ENCODE assay signal across 9 mouse cellular contexts in the genomic region with DNA sequence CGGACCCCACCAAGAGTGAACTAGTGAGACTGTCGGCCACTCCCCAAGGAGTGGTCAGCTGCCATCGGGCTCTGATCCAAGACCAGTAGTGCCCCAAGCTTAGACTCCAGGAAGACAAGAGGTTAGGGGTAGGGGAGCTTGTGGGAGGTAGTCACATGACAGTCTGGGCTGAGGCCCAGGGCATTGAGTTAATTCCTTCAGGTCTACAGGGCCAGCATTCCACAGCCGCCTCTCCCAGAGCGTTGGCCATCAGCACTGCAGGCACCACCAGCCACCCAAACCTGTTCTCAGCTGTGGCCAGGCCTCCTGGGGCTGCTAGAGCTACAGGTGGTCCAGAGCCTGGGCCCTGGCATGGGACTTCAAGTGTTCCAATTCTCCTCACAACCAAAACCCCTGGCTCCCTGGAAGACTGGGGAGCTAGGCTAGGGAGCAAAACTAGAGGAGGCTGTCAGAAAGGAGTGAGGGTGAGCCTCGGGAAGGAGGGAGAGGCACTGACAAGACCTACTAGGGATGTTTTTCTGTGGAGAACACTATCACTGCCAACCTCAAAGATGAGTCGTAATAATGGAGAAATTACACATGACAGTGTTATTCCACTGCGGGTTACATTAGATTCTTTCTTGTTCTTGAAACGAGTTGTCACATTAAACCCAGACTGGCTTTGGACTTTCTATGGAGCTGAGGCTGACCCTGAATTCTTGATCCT. TPM values are rescaled to one million over a fixed set of nuclear protein-coding genes. Genes with fewer than 3 reads are reported as not detected.
A peak's percentile ranks its signal among the peaks of the same experiment; 100 is the strongest.
DNase-seq lines count a peak whose midpoint lies in the region; ATAC-seq and TF ChIP-seq lines count a peak whose summit lies in the region.
"Had no signal": no experiment of that assay in that cellular context is flagged by ENCODE, and none has a peak within 500 bp of the region (broad histone marks: within the 10 kb centered on the region; RNA-seq: fewer than 3 reads in every experiment).

No protein-coding gene starts in this region.

- peaks cover 4% of the 10 kb centered on the region; the same call in 1 of the 2 replicates for H3K4me1 ChIP-seq in midbrain, embryonic 15.5 days
- 0 out of 2 replicates have a peak, but pooled peaks cover 4% of the 10 kb centered on the region for H3K4me1 ChIP-seq in midbrain, embryonic 16.5 days (ENCODE audit: control insufficient read depth, insufficient read depth, low read length)
- H3K4me1 ChIP-seq in embryonic fibroblast, embryonic 13.5 days (ENCODE audit: control insufficient read depth, insufficient read depth, low read length) = peaks cover 3% of the 10 kb centered on the region
- peaks cover 13% of the 10 kb centered on the region for H3K4me1 ChIP-seq in kidney, embryonic 14.5 days (ENCODE audit: control insufficient read depth, insufficient read depth, low read length)
- no peaks in the 10 kb centered on the region for H3K4me1 ChIP-seq in stomach, embryonic 14.5 days (ENCODE audit: control insufficient read depth, insufficient read depth, low read length)

- 0 out of 2 replicates have a peak, but pooled peaks have one; percentile 18 for ATAC-seq in midbrain, embryonic 15.5 days (replicated peaks)
- no peak for ATAC-seq in midbrain, embryonic 16.5 days
- peak; percentile 13; the same call in 1 of the 2 replicates for ATAC-seq in kidney, embryonic 14.5 days (ENCODE audit: low FRiP score, low TSS enrichment)
- ATAC-seq in stomach, embryonic 14.5 days (ENCODE audit: insufficient number of reproducible peaks, insufficient read depth, low FRiP score, low read depth) = peak; percentile 49
- no peak for ATAC-seq in erythroblast, adult 5-6 weeks (replicated peaks; ENCODE audit: low FRiP score, poor library complexity, severe bottlenecking)

- no peak for TF ChIP-seq CTCF in embryonic fibroblast, embryonic 13.5 days (IDR thresholded peaks at IDR 0.05; ENCODE audit: borderline replicate concordance, insufficient read depth, low read length)

- no peak overlapping the region for H3K9ac ChIP-seq in midbrain, embryonic 15.5 days
- no peak overlapping the region for H3K9ac ChIP-seq in midbrain, embryonic 16.5 days (ENCODE audit: low read depth, low read length)
- no peak overlapping the region for H3K9ac ChIP-seq in kidney, embryonic 14.5 days (ENCODE audit: low read depth, low read length)
- H3K9ac ChIP-seq in stomach, embryonic 14.5 days (replicated peaks; ENCODE audit: low read depth, low read length) = no peak overlapping the region

- H3K36me3 ChIP-seq in midbrain, embryonic 15.5 days (replicated peaks) = no peaks in the 10 kb centered on the region
- no peaks in the 10 kb centered on the region for H3K36me3 ChIP-seq in midbrain, embryonic 16.5 days (ENCODE audit: control insufficient read depth, insufficient read depth, low read length)
- no peaks in the 10 kb centered on the region for H3K36me3 ChIP-seq in kidney, embryonic 14.5 days (ENCODE audit: control insufficient read depth, insufficient read depth, low read length)
- no peaks in the 10 kb centered on the region for H3K36me3 ChIP-seq in stomach, embryonic 14.5 days (ENCODE audit: control insufficient read depth, insufficient read depth, low read length)

- no peak for DNase-seq in embryo, embryonic 11 days
- no peak for DNase-seq in gastrocnemius, postnatal 25 days

- H3K27ac ChIP-seq in midbrain, embryonic 15.5 days = no peak overlapping the region
- H3K27ac ChIP-seq in midbrain, embryonic 16.5 days (ENCODE audit: low read length) = no peak overlapping the region
- H3K27ac ChIP-seq in embryonic fibroblast, embryonic 13.5 days (ENCODE audit: insufficient read depth, low read length) = peak overlapping the region; percentile 59
- H3K27ac ChIP-seq in kidney, embryonic 14.5 days (ENCODE audit: low read depth, low read length) = peak overlapping the region; percentile 51; the same call in 1 of the 2 replicates
- H3K27ac ChIP-seq in stomach, embryonic 14.5 days (ENCODE audit: low read length) = no peak overlapping the region
- H3K27ac ChIP-seq: macrophage had no signal

- no peak overlapping the region for H3K4me2 ChIP-seq in midbrain, embryonic 15.5 days
- H3K4me2 ChIP-seq in midbrain, embryonic 16.5 days (ENCODE audit: low read length) = no peak overlapping the region
- H3K4me2 ChIP-seq in kidney, embryonic 14.5 days (replicated peaks; ENCODE audit: low read depth, low read length) = no peak overlapping the region
- H3K4me2 ChIP-seq in stomach, embryonic 14.5 days (replicated peaks; ENCODE audit: low read depth, low read length) = no peak overlapping the region

- WGBS in midbrain, embryonic 15.5 days = 63% methylated on average over 9 of the region's 9 CpGs
- WGBS in midbrain, embryonic 16.5 days = 55% methylated on average over 9 of the region's 9 CpGs
- WGBS in kidney, embryonic 14.5 days = 60% methylated on average over 9 of the region's 9 CpGs
- WGBS in stomach, embryonic 14.5 days = 60% methylated on average over 9 of the region's 9 CpGs

- H3K27me3 ChIP-seq in midbrain, embryonic 15.5 days (replicated peaks) = no peaks in the 10 kb centered on the region
- H3K27me3 ChIP-seq in midbrain, embryonic 16.5 days (ENCODE audit: control insufficient read depth, insufficient read depth, low read depth, low read length) = no peaks in the 10 kb centered on the region
- no peaks in the 10 kb centered on the region for H3K27me3 ChIP-seq in kidney, embryonic 14.5 days (ENCODE audit: control insufficient read depth, insufficient read depth, low read length)
- no peaks in the 10 kb centered on the region for H3K27me3 ChIP-seq in stomach, embryonic 14.5 days (ENCODE audit: control insufficient read depth, insufficient read depth, low read length)

- TF ChIP-seq POLR2A in embryonic fibroblast, embryonic 13.5 days (IDR thresholded peaks at IDR 0.05; ENCODE audit: low read depth, low read length) = no peak

- no peaks in the 10 kb centered on the region for H3K9me3 ChIP-seq in midbrain, embryonic 15.5 days
- H3K9me3 ChIP-seq in midbrain, embryonic 16.5 days (replicated peaks; ENCODE audit: control insufficient read depth, low read length, poor library complexity, severe bottlenecking) = no peaks in the 10 kb centered on the region
- no peaks in the 10 kb centered on the region for H3K9me3 ChIP-seq in kidney, embryonic 14.5 days (ENCODE audit: control insufficient read depth, low read length)
- no peaks in the 10 kb centered on the region for H3K9me3 ChIP-seq in stomach, embryonic 14.5 days (ENCODE audit: control insufficient read depth, low read depth, low read length)

- H3K4me3 ChIP-seq in midbrain, embryonic 15.5 days = no peak overlapping the region
- no peak overlapping the region for H3K4me3 ChIP-seq in midbrain, embryonic 16.5 days (ENCODE audit: low read depth, low read length)
- no peak overlapping the region for H3K4me3 ChIP-seq in embryonic fibroblast, embryonic 13.5 days (ENCODE audit: insufficient read depth, low read length)
- H3K4me3 ChIP-seq in kidney, embryonic 14.5 days (ENCODE audit: low read length) = no peak overlapping the region
- H3K4me3 ChIP-seq in stomach, embryonic 14.5 days (ENCODE audit: low read depth, low read length) = no peak overlapping the region

RNA-seq across cellular contexts. Expression of a gene that starts 12.1 kb away (rescaled TPM):
- polyA plus RNA-seq in midbrain, embryonic 15.5 days (2015; fragmentation: Nextera tagmentation; extraction: Ambion mirVana) = 94.3 and 98.5 TPM in 2 replicates
- polyA plus RNA-seq in midbrain, embryonic 16.5 days (2015; fragmentation: Nextera tagmentation; extraction: Ambion mirVana) = 69.3 and 76.9 TPM in 2 replicates
- polyA plus RNA-seq in embryonic fibroblast, embryonic 13.5 days (2011; ENCODE audit: insufficient read length, low read depth, missing spikeins) = 36.4 and 39.1 TPM in 2 replicates
- polyA plus RNA-seq in kidney, embryonic 14.5 days (2014; fragmentation: Nextera tagmentation; extraction: Ambion mirVana) = 25.8 and 34.8 TPM in 2 replicates
- polyA plus RNA-seq in stomach, embryonic 14.5 days (2014; fragmentation: Nextera tagmentation; extraction: Ambion mirVana) = 18.2 and 21.6 TPM in 2 replicates
- total RNA-seq in erythroblast, adult 5-6 weeks (2015; ENCODE audit: low replicate concordance) = 0.21 and 0.77 TPM in 2 replicates
- total RNA-seq in erythroblast, adult 5-6 weeks (2017; ENCODE audit: low replicate concordance) = 0.42 TPM in 1 of 2 replicates, not detected in the other
- 10 to 100 TPM; 22.0 to 24.0 TPM for total RNA-seq in gastrocnemius, postnatal 25 days (2021)

Comparison
In these comparisons a context has a peak if more than half of its experiments do, and no peak if none do; other contexts are left out.
1. ATAC-seq: peak in midbrain, embryonic 15.5 days (single experiment), kidney, embryonic 14.5 days (single experiment) and stomach, embryonic 14.5 days (single experiment); none in midbrain, embryonic 16.5 days (single experiment) and erythroblast, adult 5-6 weeks (single experiment).
2. H3K27ac ChIP-seq: peak in embryonic fibroblast, embryonic 13.5 days (single experiment) and kidney, embryonic 14.5 days (single experiment); none in midbrain, embryonic 15.5 days (single experiment), midbrain, embryonic 16.5 days (single experiment) and stomach, embryonic 14.5 days (single experiment).